Mouse (Mus musculus): ENCODE results near the gene Aldh3a1.
A peak's percentile ranks its signal among the peaks of the same experiment; 100 is the strongest.

Aldh3a1 gene

DNA sequence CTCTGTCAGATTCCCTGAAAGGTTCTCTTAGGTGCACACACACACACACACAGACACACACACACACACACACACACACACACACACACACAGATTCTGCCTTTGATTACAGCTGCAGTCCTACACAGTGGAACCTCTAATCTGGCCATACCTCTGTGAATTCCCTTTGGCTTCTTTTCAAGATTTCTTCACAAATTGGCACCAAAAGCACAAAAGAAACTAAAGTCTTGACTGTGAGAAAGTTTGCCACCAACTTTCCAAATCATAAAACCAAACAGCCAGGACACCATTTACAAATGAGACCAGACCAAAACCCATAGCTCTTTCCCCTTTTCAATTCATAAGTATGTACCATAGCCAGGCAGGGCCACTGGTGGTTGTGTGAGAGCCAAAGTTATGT is 9.4 kb upstream of the Aldh3a1 start:
- DNase-seq = no peak

DNA sequence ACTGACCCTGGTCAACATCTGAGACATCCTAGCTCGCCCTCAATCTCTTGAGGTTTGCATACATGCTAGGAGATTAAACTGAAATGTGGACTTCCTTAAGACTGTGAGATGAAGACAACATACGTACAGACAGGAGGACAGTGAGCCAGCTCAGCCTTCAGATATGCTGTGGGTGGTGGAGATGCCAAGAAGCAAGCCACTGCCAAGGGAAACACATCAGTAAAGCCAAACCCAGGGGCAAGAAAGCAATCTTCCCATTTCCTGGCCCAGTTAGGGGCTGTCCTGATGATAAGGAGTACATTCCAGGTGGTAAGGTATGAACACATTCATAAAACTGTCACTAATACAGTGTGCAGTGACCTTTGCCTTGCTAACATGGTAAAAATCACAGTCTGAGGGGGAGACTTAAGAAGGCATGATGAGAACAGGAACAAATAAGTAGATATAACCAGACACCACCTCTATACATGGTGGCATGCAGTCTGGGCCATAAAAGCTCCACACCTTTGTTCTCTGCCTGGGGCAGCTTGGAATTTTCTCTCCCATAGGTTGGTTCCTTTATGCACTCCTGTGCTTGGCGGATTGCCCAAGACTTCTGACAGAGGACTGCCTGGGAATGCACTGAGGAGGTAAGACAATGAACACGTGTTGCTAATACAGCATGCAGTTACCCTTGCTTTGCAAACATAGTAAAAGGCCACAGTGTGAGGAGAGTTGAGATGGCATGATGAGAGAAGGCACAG is 7.5 kb upstream of the Aldh3a1 start:
- no peak for DNase-seq

DNA sequence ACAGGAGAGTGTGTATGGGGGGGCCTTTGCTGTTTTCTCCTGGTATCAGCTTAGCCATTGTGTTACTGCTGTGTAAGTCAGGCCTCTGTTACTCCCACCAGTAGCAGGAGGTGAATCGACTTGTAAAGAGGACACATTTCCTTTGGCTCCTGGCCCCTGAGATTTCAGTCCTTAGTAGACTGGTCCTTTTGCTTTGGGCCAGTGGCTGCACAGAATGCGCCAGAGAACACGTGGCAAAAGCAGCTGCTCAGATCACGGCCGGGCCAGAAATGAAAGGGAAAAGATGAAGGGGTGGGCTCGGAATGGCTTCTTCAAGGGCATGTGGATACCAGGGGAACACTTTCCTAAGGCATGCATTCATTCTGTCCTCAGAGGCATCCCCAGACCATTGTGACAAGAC is 5.2 kb upstream of the Aldh3a1 start:
- DNase-seq = no peak

DNA sequence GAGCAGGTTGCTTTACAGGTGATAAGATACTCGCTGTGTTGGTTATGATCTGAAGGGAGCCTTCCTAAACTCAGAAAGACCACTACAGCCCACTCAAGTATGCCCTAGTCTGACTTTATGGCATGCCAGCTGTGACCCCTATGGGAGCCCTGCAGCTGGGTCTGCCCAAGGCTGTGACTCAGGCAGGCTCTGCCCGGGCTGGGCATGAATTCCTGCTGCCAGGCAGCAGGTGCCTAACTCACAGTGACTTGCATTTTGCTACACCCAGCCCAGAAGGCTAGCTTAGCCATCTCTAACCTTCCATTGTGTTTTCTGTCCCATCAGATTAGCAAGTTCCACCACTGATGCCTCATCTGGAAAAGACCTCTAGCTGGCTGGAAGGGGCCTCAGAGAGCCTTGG is 4.5 kb upstream of the Aldh3a1 start:
- DNase-seq = no peak

DNA sequence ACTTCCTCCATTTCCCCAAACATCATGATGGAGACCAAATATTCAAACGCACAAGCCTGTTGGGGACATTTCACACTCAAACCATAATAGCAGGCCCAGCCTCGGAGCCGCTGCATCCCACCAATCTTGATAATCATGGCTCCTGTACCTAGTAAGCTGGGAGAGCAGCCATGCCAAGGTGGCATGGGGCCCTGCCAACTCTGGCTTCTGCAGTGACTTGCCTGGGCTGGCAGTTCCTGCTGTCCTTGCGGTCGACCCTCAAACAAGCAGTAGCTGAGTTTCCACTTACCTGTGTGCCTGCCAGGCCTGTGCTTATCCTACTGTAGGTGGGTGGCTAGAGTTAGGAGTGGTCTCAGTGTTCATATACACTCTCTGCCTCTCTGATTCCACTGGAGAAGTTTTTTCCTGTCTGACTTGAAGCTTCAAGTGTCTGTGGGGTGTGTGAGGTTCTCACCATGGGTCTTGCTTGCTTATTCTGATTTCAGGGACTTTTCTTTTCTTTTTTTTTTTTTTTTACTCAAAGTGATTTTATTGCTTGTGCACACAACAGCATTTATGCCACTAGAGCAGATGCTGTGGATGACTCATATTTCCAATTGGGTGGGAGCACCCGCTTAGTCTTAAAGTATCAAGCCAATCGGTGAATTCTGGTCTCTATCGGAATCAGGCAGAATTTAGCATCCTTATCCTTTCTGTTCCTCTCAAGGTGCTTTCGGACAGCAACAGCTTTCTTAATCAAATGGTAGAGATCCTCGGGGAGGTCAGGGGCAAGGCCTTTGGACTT is 2.0 kb upstream of the Aldh3a1 start:
- no peak for DNase-seq

DNA sequence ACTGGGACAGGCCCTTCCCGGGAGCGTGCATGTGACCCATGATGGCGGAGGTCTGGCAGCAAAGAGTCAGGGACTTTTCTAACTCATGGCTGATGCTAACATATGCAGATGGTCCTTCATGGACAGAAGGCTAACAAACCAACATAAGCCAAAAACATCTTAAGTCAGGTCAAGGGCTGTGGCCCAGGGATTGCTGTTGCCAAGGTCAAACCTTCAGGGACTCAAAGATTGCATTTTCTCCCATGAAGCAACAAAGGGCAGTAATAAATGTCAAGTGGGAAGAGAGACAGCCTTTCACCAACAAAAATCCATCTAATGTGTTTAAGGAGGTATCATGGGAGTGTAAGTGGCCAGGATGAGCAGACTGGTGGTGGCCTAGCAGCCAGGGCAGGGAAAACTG is 1.2 kb upstream of the Aldh3a1 start:
- DNase-seq = no peak

DNA sequence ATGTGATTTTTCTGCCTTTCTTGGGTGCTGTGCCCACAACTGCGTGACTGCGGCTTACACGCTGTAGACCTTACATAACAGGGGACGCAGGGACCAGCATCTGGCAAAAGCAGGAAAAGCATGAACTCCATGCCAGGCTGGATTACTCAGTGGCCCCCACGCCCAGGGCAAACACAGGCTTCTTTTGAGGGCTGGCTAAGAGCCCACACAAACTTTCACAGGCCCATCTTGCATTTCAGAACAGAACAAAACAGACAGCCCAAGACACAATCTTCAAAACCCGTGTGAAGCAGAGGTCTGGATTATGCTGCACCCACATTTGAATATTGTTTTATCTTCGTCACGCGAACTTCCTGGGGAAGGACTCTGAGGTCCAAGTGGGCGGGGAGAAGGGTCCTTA is 979 bp downstream of the Aldh3a1 start:
- no peak for DNase-seq

DNA sequence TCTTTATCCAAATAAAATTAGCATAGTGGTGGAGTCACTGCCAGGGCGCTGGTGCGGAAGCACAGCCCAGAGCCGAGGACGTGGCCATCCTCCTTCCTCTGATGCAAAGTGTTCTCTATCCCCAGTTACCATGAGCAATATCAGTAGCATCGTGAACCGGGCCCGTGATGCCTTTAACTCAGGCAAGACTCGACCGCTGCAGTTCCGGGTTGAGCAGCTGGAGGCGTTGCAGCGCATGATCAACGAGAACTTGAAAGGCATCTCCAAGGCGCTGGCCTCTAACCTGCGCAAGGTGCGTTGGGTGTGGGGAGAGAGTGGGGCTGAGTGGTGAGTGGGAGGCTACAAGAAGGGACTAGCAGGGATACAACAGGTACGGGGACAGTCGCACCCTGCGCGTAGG is 4.8 kb downstream of the Aldh3a1 start:
- no peak for DNase-seq

DNA sequence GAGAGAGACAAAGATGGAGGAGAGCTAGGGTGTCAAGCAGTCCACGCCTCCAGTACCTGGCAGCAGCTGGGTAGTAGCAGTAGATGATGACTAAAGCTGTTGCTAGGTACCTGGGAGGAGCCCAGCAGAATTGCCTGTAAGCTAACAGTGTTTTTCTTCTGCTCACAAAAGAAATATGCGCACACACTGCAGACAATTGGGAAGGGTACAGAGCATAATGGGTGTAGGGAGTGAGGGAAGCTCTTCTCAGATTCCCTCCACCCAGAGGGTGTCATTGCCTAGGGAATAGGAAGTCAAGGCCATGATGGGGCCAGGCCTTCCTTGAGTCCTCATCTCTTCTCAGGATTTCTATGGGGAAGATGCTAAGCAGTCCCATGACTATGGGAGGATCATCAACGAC is 8.6 kb downstream of the Aldh3a1 start:
- DNase-seq = no peak

DNA sequence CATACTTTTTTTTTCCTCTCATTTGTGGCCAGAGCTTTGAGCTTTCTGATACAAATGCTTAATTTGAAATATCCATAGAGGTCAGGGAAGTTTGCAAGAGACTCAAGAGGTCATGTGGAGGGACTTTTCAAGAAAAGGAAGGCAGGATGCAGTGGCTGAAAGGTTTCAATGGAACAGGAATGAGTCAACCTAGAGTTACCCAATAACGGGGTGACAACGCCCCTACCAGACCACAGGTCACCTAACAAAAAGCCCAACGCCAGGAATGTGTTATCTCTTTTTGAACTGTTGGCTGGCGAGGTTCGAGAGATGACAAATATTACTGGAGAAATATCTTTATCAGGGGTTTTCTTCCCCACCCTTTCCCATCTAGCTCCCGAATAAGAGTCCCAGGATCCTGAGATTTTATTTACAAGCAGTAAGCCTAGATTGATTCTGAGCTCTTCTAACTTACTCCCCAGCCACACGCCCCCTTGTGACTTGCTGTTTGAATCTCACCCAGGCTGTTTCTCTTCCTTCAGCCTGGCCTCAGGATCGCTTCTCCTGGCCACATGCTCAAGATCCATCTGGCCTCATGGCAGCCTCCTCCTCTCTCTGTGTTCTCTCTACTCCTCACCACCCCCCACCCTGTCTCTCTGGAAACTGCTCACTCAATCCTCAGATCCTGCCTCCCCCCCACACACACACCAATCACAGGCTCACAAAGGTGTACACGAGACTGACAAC is 13.0 kb downstream of the Aldh3a1 start:
- DNase-seq = no peak

DNA sequence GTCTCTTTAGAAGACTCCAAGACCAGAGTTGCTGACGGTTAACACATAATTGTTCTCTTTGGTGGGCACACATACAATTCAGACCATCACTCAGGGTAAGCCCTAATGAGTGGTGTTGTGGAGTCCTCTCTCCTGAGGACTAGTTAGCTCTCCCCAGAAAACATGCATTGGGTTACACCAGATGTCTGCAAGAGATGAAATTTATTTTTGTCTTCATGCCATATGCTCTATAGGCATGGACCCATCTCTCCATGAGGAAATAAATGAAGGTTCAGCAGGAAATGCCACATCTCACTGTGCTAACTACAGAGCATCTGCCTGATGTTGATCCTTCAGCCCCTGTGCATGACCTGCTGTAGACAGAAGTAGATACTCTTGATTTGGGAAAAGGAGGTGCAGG is 14.7 kb downstream of the Aldh3a1 start:
- no peak for DNase-seq

DNA sequence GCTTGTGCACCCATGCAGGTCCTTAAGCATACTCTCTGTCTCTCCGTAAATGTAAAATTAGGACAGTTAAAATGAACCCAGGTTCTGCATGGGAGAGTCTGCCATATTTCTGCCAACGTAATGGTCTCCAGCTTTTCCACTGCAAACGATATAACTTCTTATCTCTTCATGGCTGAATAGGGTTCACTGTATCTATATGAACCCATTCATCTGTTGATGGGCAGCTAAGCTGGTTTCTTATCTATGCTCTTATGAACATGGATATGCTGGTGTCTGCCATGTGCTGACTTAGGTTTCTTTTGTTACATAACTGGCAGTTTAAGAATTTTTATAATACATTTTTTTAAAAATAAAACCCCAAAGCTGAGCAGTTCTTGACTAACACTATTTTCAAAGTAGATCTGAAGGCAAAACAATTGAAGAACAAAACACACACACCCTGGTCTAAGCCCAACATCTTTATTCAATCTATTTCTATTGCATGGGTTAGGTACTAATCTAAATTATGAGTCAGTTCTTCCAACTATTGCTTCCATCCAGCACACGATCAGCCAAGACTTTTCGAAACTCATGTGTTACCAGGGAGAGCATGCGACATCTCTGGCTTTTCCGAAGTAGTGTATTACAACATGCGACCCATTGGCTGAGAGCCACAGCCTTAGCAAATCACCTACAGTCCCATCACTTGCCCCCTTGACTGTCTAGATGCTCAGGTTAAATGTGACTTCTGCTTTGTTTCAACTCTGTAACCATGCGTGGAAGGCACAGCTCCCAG is 15.8 kb downstream of the Aldh3a1 start:
- no peak for DNase-seq

DNA sequence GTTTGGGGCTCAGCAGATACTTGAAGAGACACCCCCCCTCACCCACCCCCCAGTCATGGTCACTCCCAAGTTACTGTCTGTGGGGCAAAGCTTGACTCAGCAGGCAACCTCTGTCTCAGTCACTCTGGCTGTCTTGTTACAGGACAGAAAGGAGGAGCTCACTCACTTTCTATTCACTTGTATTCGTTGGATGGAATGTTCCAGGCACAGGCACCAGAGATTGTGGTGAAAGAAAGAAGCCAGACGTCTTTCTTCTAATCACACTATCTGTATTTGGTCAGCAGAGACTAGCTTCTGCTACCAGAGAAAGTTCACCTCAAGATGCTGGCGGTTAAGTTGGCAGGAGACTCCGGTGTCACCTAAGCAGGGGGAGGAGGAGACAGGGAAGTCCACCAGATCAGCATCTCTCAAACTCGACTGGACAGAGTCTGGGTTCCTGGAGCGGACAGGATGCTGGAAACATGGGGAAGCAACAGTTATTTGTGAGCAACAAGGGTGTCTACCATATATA is 17.0 kb downstream of the Aldh3a1 start:
- DNase-seq = no peak

DNA sequence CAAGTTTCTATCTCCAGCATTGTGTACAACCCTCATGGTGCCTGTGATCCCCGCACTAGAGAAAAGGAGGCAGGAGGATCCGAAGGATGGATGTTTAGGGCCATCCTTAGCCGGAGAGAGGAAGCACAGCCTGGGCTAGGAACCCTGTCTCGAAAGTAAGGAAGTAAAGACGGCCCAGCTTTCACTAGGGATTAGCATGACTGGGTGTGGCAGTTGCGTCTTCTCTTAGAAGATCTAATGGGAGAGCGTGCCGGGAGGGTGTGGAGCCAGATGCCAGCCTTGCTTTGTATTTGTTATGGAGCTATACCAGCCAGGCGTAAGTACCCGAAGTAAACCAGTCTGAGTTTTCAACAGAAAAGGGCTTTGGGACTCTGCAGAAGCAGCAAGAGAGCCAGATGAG is 17.6 kb downstream of the Aldh3a1 start:
- no peak for DNase-seq

DNA sequence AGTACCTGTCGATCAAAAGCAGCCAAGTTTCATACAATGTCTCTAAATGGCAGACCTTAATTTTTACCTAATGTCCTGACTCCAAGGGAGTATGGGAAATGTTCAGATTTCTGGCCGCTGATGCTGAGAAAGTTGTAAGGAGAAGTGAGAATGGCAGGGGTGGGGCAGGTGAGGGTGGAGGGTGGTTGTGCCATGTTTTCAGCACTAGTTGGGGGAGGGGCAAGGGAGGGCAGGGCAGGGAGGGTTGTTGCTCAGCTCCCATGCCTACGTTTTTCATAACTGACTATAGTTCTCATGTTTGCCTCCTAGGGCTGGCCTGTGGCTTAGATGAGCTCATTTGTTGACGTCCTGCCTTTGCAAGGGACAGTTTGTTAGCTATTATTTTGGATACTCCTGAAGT is 18.2 kb downstream of the Aldh3a1 start:
- DNase-seq = no peak

DNA sequence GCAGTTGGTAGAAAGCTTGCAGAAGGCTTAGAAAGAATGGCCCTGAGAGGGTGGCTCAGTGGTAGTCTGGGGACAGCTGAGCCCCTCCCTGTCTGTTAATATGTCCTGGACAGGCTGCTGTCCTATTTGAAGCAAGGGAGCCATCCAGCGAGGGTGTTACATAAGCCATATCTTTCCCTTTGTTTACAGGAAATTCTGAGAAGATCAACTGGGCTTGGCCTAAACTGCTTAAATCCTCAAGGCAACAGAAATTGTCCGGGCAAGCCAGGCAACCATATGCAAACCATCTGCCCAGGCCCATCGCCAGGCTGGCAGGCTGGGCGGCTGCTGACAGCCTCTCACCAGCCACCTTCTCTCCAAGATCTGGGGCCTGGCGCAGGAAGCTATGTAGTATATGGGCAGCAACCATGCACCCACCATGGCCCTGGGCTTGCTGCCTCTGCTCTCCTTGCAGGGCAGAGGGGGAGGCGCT is 18.6 kb downstream of the Aldh3a1 start:
- DNase-seq = peak; percentile 93

DNA sequence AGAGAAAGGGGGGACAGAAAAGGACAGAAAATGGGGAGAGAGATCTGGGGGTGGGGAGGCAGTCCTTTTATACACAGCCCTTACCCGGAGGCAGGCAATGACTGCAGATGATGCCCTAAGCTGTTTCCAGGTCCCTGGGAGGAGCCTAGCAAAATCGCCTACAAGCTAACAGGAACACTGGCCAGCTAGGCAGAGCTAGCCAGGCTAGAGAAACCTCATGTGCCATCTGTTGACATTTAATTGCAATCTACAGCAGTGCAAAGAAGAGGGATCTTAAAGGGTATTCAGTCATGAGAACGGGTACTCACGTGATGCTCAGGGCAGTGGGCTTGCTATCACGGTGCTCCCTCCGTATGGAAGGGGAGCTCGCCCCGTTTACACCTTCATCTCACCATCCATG is 20.5 kb downstream of the Aldh3a1 start:
- peak; percentile 73 for DNase-seq

DNA sequence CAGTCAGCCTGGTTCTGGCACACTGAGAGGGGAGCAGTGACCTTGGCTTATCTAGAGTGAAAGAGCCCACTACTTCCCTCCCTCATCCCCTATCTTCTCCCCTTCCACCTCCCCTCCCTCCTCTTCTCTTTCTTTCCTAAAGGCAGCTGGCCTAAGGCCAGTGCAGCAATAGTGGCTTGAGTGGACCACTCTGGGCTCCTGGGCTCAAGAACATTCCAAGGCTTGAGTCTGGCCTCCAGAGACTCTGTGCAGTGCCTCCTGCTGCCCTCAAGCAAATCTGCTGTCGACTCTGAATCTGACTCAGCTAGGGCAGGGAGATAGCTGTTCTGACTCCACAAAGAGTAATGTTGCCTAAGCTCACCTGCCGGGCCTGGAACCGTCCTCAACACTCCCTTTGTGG is 21.1 kb downstream of the Aldh3a1 start:
- peak; percentile 33 for DNase-seq

DNA sequence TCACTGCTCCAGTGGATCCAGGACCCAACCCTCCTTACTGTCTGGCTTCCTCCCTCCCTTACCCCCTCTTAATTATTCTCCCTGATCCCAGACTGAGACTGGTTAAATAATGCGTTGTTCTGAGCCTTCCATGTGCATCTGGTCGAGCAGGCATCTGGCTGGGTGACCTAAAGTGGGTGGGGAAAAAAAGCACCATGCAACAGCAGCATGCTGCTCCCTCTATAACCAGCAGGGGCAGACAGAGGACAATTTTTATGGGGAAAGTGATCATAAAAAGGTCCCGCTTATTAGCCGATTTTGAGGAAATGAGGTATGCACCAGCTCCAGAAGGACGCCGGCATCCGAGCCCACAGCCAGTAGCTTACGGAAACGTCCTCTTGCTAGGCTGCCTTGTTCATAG is 24.0 kb downstream of the Aldh3a1 start:
- DNase-seq = peak; percentile 67

DNA sequence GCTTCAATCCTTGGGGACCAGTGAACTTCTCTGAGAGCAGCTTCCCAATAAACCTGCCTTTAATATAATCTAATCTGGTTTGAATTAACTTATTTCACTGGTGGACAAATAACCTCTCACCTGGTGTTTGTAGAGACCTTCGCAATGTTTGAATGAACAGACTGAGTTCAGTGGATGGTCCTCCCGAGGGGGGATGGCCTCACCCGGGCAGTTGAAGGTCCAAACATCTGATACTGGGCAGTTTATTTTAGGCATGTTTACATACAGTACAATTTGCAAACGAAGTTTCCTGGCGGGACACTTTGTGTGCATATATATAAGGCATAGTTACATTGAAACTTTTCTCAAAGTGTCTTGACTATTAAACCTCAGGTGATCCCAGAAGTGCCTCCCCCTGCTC is 26.8 kb downstream of the Aldh3a1 start:
- no peak for DNase-seq

DNA sequence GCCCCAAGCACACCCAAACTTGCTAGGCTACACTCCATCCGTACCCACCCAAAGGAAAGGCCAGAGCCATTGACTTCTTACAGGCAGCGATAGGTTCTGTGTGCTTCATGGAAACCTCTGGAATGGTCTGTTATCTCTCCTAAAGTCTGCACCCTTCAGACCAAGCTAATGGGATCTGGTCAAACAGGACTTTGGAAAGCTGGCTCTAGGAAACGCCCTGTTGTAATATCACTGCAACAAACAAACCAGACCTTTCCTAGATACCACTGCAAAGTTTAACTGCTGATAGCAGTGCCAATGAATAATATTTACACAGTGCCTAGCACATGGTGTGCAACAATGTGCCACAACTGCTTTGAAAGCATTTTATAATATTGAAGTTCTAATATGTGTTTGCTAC is 28.7 kb downstream of the Aldh3a1 start:
- no peak for DNase-seq

DNA sequence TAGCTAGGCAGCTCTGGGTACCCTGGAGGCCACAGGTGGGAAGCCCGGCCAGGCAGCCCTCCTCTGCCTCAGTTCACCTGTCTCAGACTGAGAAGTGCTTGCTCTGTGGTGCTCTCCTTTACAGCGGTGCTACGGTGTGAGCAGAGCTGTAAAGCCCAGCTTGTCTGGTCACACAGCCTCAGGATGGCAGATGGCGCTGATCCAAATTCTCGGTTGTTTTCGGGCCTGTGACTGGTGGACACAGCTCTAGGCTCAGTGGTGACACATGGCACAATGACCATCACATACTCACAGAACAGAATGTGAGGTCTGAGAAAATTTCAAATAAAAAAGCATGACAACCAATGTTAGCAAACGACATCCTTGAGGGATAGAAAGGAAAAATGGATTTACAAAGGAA is 37.1 kb downstream of the Aldh3a1 start:
- no peak for DNase-seq

DNA sequence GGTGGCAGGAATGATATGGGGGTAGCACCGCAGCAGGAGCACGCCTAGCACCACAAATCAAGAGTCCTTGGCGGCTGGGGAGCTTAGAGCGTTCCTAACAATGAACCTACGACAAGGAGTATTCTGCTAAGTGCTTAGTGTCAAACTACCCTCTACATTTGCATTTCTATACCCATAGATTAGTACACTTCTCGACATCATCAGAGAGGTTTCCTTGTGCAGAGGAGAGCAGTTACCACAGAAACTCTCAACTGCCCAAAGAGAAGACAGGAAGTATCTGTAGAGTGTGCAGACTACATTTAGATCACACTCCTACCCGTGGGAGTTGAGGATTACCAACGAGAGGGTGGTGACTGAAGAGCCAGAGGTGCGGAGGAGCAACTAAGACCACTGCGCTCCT is 44.4 kb downstream of the Aldh3a1 start:
- no peak for DNase-seq
